Mouse (Mus musculus): ENCODE data around the gene Rgs6. TPM values are rescaled to one million over a fixed set of nuclear protein-coding genes. Genes with fewer than 3 reads are reported as not detected.
A peak's percentile ranks its signal among the peaks of the same experiment; 100 is the strongest.

Gene Rgs6
- total RNA-seq, 2 experiments from 2014 or later = 9.9 to 10.5 TPM

GRCm38 (mm10) chr12:83026985-83027384 lies 438.9 kb downstream of the Rgs6 start:
- DNase-seq (ENCODE audit: low spot score in 2 of 2) = no peak

GRCm38 (mm10) chr12:83033171-83033835 lies 445.2 kb downstream of the Rgs6 start:
- no peak for DNase-seq (ENCODE audit: low spot score in 2 of 2)

GRCm38 (mm10) chr12:83034859-83035569 lies 446.9 kb downstream of the Rgs6 start:
- no peak for DNase-seq (ENCODE audit: low spot score in 2 of 2)

- DNase-seq (ENCODE audit: low spot score in 2 of 2) = peak; percentile 78 to 85
These were observed 449.9 kb downstream of the Rgs6 start for GRCm38 (mm10) chr12:83037798-83038560.

GRCm38 (mm10) chr12:83038779-83039178 lies 450.7 kb downstream of the Rgs6 start:
- DNase-seq (ENCODE audit: low spot score in 2 of 2) = no peak

- no peak for DNase-seq (ENCODE audit: low spot score in 2 of 2)
These were observed 451.8 kb downstream of the Rgs6 start for GRCm38 (mm10) chr12:83039859-83040258.

- DNase-seq (ENCODE audit: low spot score in 2 of 2) = peak in 1 of 2 experiments; percentile 37
These were observed 456.0 kb downstream of the Rgs6 start for GRCm38 (mm10) chr12:83043980-83044620.

GRCm38 (mm10) chr12:83044621-83044990 lies 456.5 kb downstream of the Rgs6 start:
- DNase-seq (ENCODE audit: low spot score in 2 of 2) = no peak

GRCm38 (mm10) chr12:83045001-83045531 lies 457.0 kb downstream of the Rgs6 start:
- peak; percentile 33 to 73 for DNase-seq (ENCODE audit: low spot score in 2 of 2)

GRCm38 (mm10) chr12:83046734-83047133 lies 458.6 kb downstream of the Rgs6 start:
- DNase-seq (ENCODE audit: low spot score in 2 of 2) = no peak

GRCm38 (mm10) chr12:83047710-83048109 lies 459.6 kb downstream of the Rgs6 start:
- DNase-seq (ENCODE audit: low spot score in 2 of 2) = no peak

- DNase-seq (ENCODE audit: low spot score in 2 of 2) = no peak
These were observed 462.4 kb downstream of the Rgs6 start for GRCm38 (mm10) chr12:83050514-83050913.

- DNase-seq (ENCODE audit: low spot score in 2 of 2) = no peak
These were observed 464.3 kb downstream of the Rgs6 start for GRCm38 (mm10) chr12:83052391-83052790.

GRCm38 (mm10) chr12:83055690-83056089 lies 467.6 kb downstream of the Rgs6 start:
- no peak for DNase-seq (ENCODE audit: low spot score in 2 of 2)

- no peak for DNase-seq (ENCODE audit: low spot score in 2 of 2)
These were observed 478.3 kb downstream of the Rgs6 start for GRCm38 (mm10) chr12:83066426-83066825.

- DNase-seq (ENCODE audit: low spot score in 2 of 2) = no peak
These were observed 482.8 kb downstream of the Rgs6 start for GRCm38 (mm10) chr12:83070848-83071247.

GRCm38 (mm10) chr12:83072181-83072887 lies 484.2 kb downstream of the Rgs6 start:
- DNase-seq (ENCODE audit: low spot score in 2 of 2) = peak in 1 of 2 experiments; percentile 33

- DNase-seq (ENCODE audit: low spot score in 2 of 2) = no peak
These were observed 485.1 kb downstream of the Rgs6 start for GRCm38 (mm10) chr12:83072951-83073878.

GRCm38 (mm10) chr12:83073879-83074368 lies 485.8 kb downstream of the Rgs6 start:
- DNase-seq (ENCODE audit: low spot score in 2 of 2) = no peak

All from layer of hippocampus, adult 18-20 months (tissue).